Mouse (Mus musculus): ENCODE measurements around the gene Ascl2. TPM values are rescaled to one million over a fixed set of nuclear protein-coding genes. Genes with fewer than 3 reads are reported as not detected.

Gene Ascl2
- under 1 TPM in 4 of 26 experiments, not detected in 22; 0.41 to 0.92 (median 0.68) TPM for total RNA-seq (2018; cell fraction: chromatin; rRNA removed)
- total RNA-seq (2018; cell fraction: cytosol; rRNA removed): 1 to 10 TPM in 1 of 26 experiments, under 1 TPM in 25; 0.06 to 1.0 (median 0.48) TPM
- total RNA-seq (2018; cell fraction: nucleus; rRNA removed): 1 to 10 TPM in 3 of 26 experiments, under 1 TPM in 7, not detected in 16; 0.33 to 1.3 (median 0.52) TPM
- polyA plus RNA-seq (2018): 0.18 to 1.9 TPM (median 0.23 TPM) in 3 replicates

DNA sequence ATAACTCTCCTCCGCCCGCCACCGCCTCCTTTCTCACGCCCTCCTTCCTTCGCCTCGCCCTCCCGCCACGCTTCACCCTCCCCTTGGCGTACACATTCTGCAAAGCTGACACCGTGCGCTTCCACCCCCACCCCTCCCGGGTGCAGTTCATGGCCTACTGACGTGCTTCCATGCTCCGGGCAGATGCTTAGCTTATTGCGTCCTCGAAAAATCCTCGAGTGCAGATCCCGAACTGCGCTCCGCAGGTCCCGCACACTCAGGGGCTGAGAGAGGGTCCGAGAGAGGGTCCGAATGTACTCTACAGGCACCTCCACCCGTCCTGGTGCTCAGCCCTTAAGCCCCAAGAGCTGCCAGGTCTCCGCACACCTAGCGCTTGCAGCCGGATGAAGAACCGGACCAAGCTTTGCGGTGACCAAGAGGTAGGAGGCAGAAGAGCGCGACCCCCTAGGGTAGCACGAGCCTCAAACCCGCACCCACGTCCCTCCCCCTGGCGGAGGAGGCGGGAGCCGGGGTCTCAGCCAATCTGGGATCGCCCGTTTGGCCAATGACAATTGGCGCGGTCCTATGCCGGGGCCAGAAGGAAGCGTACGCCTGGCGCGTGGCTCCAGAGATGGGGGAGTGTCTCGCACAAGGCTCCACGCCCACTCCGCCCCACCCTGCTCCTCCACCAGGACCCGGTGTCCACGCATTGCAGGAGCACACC, at the start of gene Ascl2:
TSS of gene Ascl2 (minus strand) at position 456 of the 703 bp plus-strand sequence.
- H3K36me3 ChIP-seq (ENCODE audit: inconsistent target): no peaks in the 10 kb centered on the region
- peak within 1 kb of the TSS; percentile 5; the same call in 1 of the 2 replicates for H3K4me3 ChIP-seq (ENCODE audit: inconsistent target)
- H3K27ac ChIP-seq: no peak within 1 kb of the TSS
- WGBS (ENCODE audit: missing documents): 4% methylated on average over 51 of the region's 51 CpGs
- H3K79me2 ChIP-seq (ENCODE audit: inconsistent target): no peaks in the 10 kb centered on the region

DNA sequence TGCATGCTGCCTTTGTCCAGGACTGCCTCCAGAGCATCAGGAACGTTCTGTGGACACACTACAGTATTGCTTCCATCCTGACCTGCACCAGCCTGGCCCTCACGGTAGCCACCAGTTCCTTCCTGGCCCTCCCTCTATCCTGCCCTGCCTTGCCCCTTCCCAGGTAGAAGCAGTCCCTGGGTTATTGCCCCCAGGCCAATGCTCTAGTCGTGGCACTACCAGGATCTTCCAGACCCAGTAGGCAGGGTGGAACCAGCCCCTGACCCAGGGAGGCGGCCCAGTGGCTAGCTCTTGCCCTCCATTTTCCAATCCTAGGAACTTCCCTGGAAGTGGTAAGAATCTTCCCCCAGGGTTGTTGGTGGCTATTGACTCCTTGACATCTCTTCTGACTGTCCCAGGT, 48.1 kb upstream of the Ascl2 start:
- 91% methylated on average over 4 of the region's 4 CpGs for WGBS (ENCODE audit: missing documents)
- Histone ChIP-seq H3K79me2 (ENCODE audit: inconsistent target) (no peaks in the 10 kb centered on the region), H3K4me3 (ENCODE audit: inconsistent target) (no peak overlapping the region), H3K36me3 (ENCODE audit: inconsistent target) (no peaks in the 10 kb centered on the region), H3K27ac (no peak overlapping the region)

DNA sequence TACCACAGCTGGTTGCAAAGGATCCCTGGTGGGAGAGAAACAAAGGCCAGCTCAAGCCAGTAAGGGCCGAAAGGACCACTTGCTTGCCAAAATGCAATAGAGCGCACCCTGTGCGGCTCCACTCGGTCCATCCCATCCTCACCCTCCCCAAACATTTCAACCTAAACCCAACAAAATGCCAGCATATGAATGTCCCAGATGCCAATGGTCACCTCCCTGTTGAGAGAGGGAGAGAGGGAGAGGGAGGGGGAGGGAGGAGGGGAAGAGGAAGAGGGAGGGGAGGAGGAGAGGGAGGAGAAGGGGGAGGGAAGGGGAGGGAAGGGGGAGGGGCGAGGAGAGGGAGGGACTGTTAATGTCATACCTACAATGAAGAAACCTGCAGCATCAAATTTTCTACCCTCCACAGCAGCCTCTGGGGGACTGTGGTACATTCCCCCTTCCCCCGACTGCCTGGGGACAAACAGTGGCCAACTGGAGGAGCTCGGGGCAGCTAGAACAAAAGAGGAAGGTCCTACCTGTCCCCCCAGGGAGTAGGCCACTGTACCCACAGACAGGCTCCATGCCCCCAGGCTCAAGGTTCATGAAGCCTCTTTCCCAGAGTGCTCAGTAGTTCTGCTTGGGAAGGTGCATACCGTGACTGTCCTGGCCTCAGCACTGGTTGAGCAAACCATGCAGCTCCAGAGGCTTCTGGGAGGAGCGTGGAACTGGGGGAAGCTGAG, 47.5 kb upstream of the Ascl2 start:
- Histone ChIP-seq H3K27ac (no peak overlapping the region), H3K4me3 (ENCODE audit: inconsistent target) (no peak overlapping the region), H3K36me3 (ENCODE audit: inconsistent target) (no peaks in the 10 kb centered on the region), H3K79me2 (ENCODE audit: inconsistent target) (no peaks in the 10 kb centered on the region)
- 87% methylated on average over 7 of the region's 9 CpGs for WGBS (ENCODE audit: missing documents)

DNA sequence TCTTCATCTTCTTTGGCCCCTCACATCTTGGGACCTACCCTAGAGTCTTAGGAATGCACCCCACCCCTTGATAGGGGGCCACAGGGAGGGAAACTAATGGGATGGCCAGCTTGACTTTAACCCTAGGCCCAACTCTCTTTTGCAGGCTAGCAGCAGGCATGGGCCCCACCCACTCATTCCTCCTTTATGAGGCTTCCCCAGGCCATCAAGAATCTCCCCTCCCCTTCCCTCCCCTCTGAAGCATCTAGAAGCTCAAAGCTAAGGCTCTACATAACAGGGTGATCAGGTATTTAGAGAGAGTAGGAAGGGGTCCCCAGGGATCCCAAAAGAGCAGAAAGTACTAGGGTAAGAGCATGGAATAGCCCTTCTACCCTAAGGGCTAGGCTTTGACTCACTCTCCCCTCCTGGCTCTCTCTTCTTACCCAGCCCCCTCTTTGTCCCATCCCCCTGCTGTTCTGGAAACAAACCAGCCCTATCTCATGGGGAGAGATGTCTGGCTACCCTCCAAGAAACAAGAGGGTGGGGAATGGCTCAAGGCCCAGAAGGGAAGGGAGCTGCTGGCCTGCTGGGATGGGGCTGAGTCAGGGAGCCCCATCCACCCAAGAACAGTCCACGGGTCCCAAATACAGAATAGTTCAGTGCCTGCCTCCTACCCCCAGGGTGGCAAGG, 46.8 kb upstream of the Ascl2 start:
- H3K79me2 ChIP-seq (ENCODE audit: inconsistent target): no peaks in the 10 kb centered on the region
- WGBS (ENCODE audit: missing documents): 33% methylated on average over 1 of the region's 1 CpGs
- H3K4me3 ChIP-seq (ENCODE audit: inconsistent target): no peak overlapping the region
- no peaks in the 10 kb centered on the region for H3K36me3 ChIP-seq (ENCODE audit: inconsistent target)
- no peak overlapping the region for H3K27ac ChIP-seq

DNA sequence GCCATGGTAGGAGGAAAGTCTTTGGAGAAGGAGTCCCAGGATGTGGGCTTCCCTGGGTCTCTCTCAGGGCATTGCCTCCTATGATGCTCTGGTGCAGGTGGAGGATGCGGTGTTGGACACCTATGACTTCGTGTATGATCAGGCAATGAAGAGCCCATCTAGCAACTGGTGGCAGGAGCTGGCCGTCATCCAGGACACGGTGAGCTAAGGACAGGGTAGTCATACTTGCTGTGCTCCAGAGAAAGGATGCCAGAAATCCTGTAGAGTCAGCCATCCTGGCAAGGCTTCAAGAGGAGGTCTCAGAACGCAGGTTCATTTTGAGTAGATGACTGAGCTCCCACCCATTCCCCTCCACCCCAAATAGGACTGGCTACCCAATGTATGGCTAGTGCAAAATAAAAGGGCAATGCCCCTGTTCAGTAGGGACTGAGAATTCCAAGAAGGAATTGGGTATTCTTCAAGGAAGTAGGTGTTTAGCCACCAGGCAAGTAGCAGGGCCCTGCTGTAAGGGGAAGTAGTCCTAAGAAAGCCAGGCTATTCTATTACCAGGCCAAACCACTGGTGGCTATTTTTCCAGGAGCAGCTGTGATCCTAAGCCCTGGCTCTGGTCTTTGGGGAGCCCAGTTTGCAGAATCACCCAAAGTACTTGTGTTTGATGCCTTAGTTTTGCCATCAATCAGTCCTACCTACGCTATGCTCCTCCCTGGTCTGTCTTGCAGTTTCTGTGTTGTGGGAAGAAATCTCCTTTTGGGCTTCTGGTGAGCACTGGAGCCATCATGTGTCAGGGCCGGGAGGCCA, 46.0 kb upstream of the Ascl2 start:
- 86% methylated on average over 7 of the region's 7 CpGs for WGBS (ENCODE audit: missing documents)
- no peaks in the 10 kb centered on the region for H3K36me3 ChIP-seq (ENCODE audit: inconsistent target)
- H3K27ac ChIP-seq: no peak overlapping the region
- H3K4me3 ChIP-seq (ENCODE audit: inconsistent target): no peak overlapping the region
- H3K79me2 ChIP-seq (ENCODE audit: inconsistent target): no peaks in the 10 kb centered on the region

DNA sequence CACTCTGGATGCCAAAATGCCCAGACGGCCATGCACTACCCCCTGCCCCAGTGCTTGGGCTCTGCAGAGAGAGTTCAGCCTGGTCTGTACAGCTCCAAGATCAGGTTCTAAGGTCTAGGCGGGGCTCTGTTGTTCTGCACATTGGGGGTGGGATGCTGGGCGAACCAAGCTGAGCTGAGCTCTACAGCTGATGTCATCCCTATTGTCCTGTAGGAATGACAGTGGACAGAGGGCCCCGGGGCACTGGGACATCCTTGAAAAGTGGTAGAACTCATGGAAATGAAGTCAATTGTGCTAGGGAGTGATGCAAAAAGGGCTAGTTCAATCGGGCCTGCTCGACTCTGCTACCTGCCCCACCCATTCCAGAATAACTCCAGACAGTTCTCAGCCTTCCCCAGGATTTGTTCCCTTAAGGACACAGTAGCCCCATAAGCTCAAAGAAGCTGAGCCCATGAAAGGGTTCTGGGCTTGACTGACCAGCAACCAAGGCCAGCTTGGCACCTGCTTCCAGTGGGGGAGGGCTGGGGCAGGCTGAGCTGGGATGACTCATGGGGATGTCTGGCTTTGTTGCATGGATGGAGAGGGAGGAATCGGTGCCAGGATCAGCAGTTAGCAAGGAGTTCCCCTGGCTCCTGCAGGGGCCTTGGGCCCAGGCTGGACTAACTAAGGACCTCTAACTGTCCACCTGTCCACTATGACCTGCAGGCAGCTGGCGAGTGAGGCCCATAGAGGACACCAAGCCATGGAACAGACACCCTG, 44.5 kb upstream of the Ascl2 start:
- WGBS (ENCODE audit: missing documents): 90% methylated on average over 8 of the region's 8 CpGs
- H3K79me2 ChIP-seq (ENCODE audit: inconsistent target): no peaks in the 10 kb centered on the region
- H3K36me3 ChIP-seq (ENCODE audit: inconsistent target): no peaks in the 10 kb centered on the region
- H3K4me3 ChIP-seq (ENCODE audit: inconsistent target): no peak overlapping the region
- H3K27ac ChIP-seq: no peak overlapping the region

DNA sequence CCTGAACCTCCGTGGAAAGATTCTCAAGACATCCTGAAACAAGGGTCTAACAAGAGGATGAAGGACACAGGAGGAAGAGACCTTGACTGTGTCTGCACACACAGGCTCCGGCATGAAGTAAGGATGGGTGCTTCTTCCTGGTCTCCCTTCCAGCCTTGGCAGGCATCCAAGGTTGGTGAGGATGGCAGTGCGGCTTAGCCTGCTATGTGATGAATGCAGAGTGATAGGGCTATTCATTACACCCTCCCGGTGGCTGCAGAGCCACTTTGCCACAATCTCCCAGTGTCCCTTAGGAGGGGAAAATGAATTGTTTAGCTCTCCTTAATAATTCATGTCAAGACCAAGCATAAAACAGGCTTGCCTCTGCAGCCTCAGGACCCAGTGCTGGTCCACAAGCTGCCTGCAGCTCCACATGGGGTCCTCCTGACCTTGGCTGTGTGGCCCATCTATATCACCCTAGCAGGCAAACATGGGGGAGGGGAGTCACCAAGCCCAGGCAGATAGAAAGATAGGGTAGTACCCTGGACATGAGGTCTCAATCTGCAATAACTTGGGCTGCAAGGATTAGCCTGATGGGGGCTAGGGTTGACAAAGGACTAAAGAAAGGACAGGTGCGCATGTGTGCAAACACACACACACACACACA, 43.3 kb upstream of the Ascl2 start:
- no peak overlapping the region for H3K4me3 ChIP-seq (ENCODE audit: inconsistent target)
- no peaks in the 10 kb centered on the region for H3K36me3 ChIP-seq (ENCODE audit: inconsistent target)
- peaks cover under 1% of the 10 kb centered on the region; the same call in 1 of the 2 replicates for H3K79me2 ChIP-seq (ENCODE audit: inconsistent target)
- no peak overlapping the region for H3K27ac ChIP-seq
- WGBS (ENCODE audit: missing documents): 98% methylated on average over 4 of the region's 5 CpGs

DNA sequence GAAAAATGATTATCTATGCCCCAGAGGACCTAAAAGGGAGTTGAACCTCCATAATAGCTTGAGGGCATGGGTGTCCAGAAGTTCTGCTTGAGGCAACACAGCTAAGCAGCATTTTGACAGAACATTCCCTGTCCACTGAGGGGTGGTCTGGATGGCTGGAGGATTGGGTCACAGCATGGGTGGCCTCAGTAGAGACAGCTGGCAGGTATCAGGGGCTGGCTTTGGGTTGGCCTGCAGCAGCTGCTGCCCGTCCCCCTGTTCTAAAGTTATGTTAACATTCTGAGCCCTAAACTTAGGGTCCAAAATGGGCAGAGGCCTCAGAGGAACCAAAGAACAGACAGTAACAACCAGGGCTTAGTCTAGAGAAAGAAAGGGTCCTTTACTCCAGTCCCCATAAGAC, 42.2 kb upstream of the Ascl2 start:
- Histone ChIP-seq H3K36me3 (ENCODE audit: inconsistent target) (no peaks in the 10 kb centered on the region), H3K79me2 (ENCODE audit: inconsistent target) (peaks cover 11% of the 10 kb centered on the region), H3K27ac (no peak overlapping the region), H3K4me3 (ENCODE audit: inconsistent target) (no peak overlapping the region)
- WGBS (ENCODE audit: missing documents): 88% methylated on average over 1 of the region's 1 CpGs

DNA sequence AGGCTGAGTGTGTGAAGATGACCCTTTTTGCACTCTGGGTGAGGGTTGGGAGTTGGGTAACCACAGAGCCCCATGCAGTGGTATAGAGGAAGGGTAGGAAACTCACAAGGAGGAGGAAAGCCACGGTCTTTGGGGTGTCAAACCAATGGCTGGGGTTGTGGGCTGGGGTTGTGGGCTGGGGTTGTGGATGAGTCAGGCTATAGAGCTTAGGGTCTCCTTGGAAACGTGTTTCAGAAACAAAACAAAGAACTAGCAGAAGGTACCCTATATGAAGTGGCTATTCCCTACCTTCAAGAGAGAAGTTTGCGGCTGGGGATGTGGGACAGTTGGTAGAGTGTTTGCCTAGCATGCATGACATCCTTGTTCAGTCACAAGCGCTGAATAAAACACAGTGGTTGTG, 40.9 kb upstream of the Ascl2 start:
- Histone ChIP-seq H3K27ac (no peak overlapping the region), H3K79me2 (ENCODE audit: inconsistent target) (peaks cover 19% of the 10 kb centered on the region), H3K4me3 (ENCODE audit: inconsistent target) (no peak overlapping the region), H3K36me3 (ENCODE audit: inconsistent target) (no peaks in the 10 kb centered on the region)
- WGBS (ENCODE audit: missing documents): 46% methylated on average over 4 of the region's 4 CpGs

DNA sequence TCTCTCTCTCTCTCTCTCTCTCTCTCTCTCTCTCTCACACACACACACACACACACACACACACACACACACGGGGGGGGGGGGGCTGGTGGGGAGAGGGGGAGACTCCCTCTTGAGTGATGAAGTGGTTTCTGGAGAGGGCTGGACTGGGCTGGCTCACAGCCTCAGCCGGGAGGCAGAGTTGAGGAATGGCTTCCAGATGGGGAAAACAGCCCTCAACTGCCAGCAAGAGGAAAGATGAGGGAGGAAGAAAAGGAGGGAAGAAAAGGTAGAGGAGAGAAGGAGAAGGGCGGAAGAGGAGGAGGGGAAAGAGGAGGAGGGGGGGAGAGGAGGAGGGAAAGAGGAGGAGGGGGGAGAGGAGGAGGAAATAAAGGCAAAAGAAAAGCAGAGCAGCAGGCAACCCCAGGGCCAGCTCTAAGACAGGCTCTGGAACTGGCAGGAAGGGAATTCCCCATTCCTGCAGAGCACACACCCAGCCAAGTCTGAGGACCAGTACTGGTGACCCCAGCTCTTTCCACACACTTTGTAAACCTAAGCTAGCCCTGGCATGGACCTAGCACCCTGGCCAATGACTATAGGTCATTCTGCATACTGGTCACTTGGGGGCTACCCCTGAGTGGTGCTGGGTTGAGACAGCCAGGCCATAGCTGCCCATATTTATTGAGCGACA, 40.1 kb upstream of the Ascl2 start:
- Histone ChIP-seq H3K79me2 (ENCODE audit: inconsistent target) (peaks cover 19% of the 10 kb centered on the region), H3K27ac (peak overlapping the region; percentile 83; the same call in 1 of the 2 replicates), H3K4me3 (ENCODE audit: inconsistent target) (no peak overlapping the region; the same call in 1 of the 2 replicates), H3K36me3 (ENCODE audit: inconsistent target) (no peaks in the 10 kb centered on the region)
- WGBS (ENCODE audit: missing documents): 74% methylated on average over 3 of the region's 4 CpGs

DNA sequence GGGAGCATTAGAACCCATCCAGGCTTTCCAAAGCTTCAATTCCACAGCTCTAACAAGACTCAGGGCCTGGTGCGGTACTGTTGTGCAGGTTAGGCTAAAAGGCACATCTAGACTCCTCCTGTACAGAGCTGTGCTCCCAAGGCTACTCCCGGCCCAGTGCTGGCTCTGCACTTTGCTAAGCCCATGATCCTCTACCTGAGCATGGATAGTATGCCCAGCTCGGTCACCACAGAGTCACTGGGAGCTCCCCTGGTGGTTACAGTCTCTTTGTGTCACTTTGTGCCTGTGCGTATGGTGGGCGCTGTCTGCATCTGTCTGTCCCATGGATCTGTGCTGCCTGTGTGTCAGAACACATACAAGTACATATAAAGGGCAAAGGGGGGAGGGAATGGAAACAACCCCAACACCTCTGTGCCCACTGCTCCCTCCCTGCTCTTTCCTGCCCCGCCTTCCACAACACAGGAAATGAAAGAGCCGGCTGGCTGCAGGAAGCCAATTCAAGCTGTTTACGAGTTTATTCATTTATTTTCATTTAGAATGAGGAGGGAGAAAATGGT, 39.4 kb upstream of the Ascl2 start:
- Histone ChIP-seq H3K4me3 (ENCODE audit: inconsistent target) (peak overlapping the region; percentile 10; the same call in 1 of the 2 replicates), H3K27ac (peak overlapping the region; percentile 83), H3K79me2 (ENCODE audit: inconsistent target) (peaks cover 19% of the 10 kb centered on the region), H3K36me3 (ENCODE audit: inconsistent target) (no peaks in the 10 kb centered on the region)
- 28% methylated on average over 8 of the region's 8 CpGs for WGBS (ENCODE audit: missing documents)

DNA sequence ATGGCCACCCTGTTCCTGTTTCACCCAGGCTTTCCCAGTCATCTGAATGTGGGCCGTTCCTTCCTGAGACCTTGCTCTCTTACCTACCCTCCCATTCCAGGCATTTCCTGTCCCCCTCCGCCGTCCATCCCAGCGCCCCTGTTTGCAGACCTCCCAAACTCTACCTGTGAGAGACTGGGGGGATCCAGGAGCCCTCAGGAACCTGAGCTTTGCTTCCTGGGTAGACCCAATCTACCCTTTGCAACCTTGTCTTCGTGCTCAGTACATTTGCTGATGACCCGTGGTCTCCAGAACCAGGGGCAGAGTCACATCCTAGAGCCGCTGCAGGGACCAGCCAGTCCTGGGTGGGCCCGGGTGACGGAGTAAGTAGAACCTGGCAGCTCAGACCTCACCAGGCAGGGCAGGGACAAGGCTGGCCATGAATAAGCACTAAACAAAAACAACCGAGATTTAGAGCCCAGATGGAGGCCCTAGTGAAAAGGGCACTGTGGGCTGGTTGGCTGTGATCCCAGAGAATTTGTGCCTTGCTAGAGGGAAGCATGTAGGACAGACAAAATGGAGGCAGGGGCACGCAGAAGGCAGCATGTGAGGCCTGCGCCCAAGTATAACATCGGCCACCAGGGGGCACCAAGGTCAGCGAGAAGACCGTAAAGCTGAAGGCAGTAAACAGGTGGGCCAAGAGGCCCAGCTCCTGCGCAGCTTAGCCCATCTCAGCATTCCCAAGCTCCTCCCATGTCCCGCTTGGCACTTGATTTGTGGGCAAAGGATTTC, 38.7 kb upstream of the Ascl2 start:
- H3K4me3 ChIP-seq (ENCODE audit: inconsistent target): peak overlapping the region; percentile 53
- no peaks in the 10 kb centered on the region for H3K36me3 ChIP-seq (ENCODE audit: inconsistent target)
- WGBS (ENCODE audit: missing documents): 13% methylated on average over 16 of the region's 17 CpGs
- peak overlapping the region; percentile 83 for H3K27ac ChIP-seq
- peaks cover 19% of the 10 kb centered on the region for H3K79me2 ChIP-seq (ENCODE audit: inconsistent target)
